Mouse (Mus musculus): ENCODE results near the gene Calm1. TPM values are rescaled to one million over a fixed set of nuclear protein-coding genes. Genes with fewer than 3 reads are reported as not detected.

Calm1 gene
- total and polyA plus RNA-seq, 3 experiments: 524 to 3,339 (median 602) TPM

DNA sequence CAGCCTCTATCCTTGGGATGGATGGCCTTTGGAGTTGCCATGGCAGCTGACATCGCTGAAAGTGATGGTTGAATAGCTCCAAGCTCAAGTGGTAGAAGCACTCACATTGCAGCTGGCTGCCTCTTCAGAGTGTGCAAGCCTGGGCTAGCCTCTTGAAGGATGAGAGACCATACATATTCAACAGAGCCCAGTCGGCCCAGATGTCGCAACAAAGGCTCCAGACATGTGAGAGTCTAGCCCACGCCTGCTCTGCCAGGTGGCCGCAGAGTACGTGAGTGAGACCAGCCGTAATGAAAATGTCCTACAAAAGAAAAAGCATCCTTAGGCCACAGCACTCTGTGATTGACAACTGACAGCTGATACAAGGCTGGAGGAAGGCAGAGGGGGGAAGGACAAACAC is 40.2 kb downstream of the Calm1 start:
- no peak for DNase-seq (ENCODE audit: low read depth, low spot score)
- peaks cover 0 to 2% of the 10 kb centered on the region in 2 experiments; a peak in 2 of 4 replicates for H3K27me3 ChIP-seq (ENCODE audit: control insufficient read depth in 1 of 2, insufficient read depth in 2 of 2, low read length in 2 of 2)
- no peak for TF ChIP-seq ZC3H11A (IDR thresholded peaks at IDR 0.05; ENCODE audit: low read depth, low read length)
- TF ChIP-seq USF1 (IDR thresholded peaks at IDR 0.05; ENCODE audit: low read depth, low read length): no peak
- no peak for TF ChIP-seq MEF2A (IDR thresholded peaks at IDR 0.05; ENCODE audit: extremely low read depth, insufficient replicate concordance, low read depth, low read length, poor library complexity, severe bottlenecking)
- no peak for TF ChIP-seq CHD2 (IDR thresholded peaks at IDR 0.05; ENCODE audit: low read length)
- TF ChIP-seq ETS1 (IDR thresholded peaks at IDR 0.05; ENCODE audit: low read depth, low read length): no peak
- no peak for TF ChIP-seq BHLHE40 (IDR thresholded peaks at IDR 0.05; ENCODE audit: borderline replicate concordance, low read depth, low read length)
- TF ChIP-seq RCOR1 (IDR thresholded peaks at IDR 0.05; ENCODE audit: low read depth, low read length): no peak
- no peak for TF ChIP-seq MYB (IDR thresholded peaks at IDR 0.05; ENCODE audit: low read depth, low read length)
- no peak for TF ChIP-seq UBTF (IDR thresholded peaks at IDR 0.05; ENCODE audit: borderline replicate concordance, insufficient read depth, low read depth, low read length)
- no peak for TF ChIP-seq CTCF (IDR thresholded peaks at IDR 0.05 in 2 of 3, conservative IDR thresholded peaks at IDR 0.05 in 1 of 3; ENCODE audit: control insufficient read depth in 1 of 3, insufficient read depth in 1 of 3, low read depth in 2 of 3, low read length in 3 of 3, poor library complexity in 1 of 3, severe bottlenecking in 1 of 3)
- no peak for TF ChIP-seq MYC (IDR thresholded peaks at IDR 0.05; ENCODE audit: low read depth, low read length)
- TF ChIP-seq SIN3A (IDR thresholded peaks at IDR 0.05; ENCODE audit: low read length): no peak
- no peak for TF ChIP-seq POLR2AphosphoS2 (IDR thresholded peaks at IDR 0.05; ENCODE audit: low read length)
- no peak for TF ChIP-seq TAL1 (IDR thresholded peaks at IDR 0.05; ENCODE audit: low read length)
- TF ChIP-seq EP300 (IDR thresholded peaks at IDR 0.05; ENCODE audit: low read depth in 1 of 2, low read length in 2 of 2): no peak
- TF ChIP-seq ZKSCAN1 (IDR thresholded peaks at IDR 0.05; ENCODE audit: low read depth, low read length): no peak
- TF ChIP-seq HCFC1 (IDR thresholded peaks at IDR 0.05; ENCODE audit: low read depth, low read length): no peak
- TF ChIP-seq MAZ (IDR thresholded peaks at IDR 0.05; ENCODE audit: low read depth, low read length): no peak
- no peak for TF ChIP-seq TCF12 (IDR thresholded peaks at IDR 0.05; ENCODE audit: low read depth, low read length)
- TF ChIP-seq KAT2A (conservative IDR thresholded peaks at IDR 0.05; ENCODE audit: low read depth, low read length): no peak

DNA sequence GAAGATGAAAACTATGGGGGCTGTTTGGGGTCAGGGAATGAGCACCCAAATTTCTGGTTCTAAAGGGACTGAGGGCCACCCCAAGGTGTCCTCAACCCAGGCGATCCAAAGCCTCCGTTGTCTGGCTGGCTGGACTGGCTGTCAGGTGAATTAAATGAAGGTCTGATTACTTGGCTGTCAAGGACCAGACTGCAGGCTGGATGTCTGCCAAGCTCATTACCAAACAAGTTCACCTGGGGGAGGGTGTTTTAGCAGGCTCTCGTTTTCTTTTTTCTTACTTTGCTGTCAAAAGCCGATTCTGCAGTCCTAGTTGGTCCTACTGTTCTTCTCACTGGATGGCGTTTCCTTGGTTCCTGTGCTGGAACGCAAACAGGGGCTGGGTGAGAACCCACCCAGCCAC is 40.6 kb downstream of the Calm1 start:
- no peaks in the 10 kb centered on the region for H3K79me2 ChIP-seq (ENCODE audit: control insufficient read depth, insufficient read depth, low read length, poor library complexity)
- H3K4me3 ChIP-seq (ENCODE audit: control insufficient read depth in 1 of 2, insufficient read depth in 1 of 2, low read depth in 2 of 2, low read length in 2 of 2): no peak overlapping the region
- H3K4me1 ChIP-seq (ENCODE audit: control insufficient read depth in 1 of 2, insufficient read depth in 2 of 2, low read length in 2 of 2): 0 out of 4 replicates have a peak, but pooled peaks cover 0 to 5% of the 10 kb centered on the region in 2 experiments
- H3K9me3 ChIP-seq (replicated peaks; ENCODE audit: insufficient read depth, low read length): no peaks in the 10 kb centered on the region
- no peak for DNase-seq (ENCODE audit: low read depth, low spot score)
- no peak overlapping the region for H3K27ac ChIP-seq (ENCODE audit: control insufficient read depth, low read depth, low read length)
- peaks cover 0 to 2% of the 10 kb centered on the region in 2 experiments; a peak in 2 of 4 replicates for H3K27me3 ChIP-seq (ENCODE audit: control insufficient read depth in 1 of 2, insufficient read depth in 2 of 2, low read length in 2 of 2)
- TF ChIP-seq ZNF384 (IDR thresholded peaks at IDR 0.05; ENCODE audit: low read depth, low read length) (no peak), NRF1 (IDR thresholded peaks at IDR 0.05; ENCODE audit: insufficient read depth, low read depth, low read length, poor library complexity, severe bottlenecking) (no peak), HCFC1 (IDR thresholded peaks at IDR 0.05; ENCODE audit: low read depth, low read length) (no peak), ZKSCAN1 (IDR thresholded peaks at IDR 0.05; ENCODE audit: low read depth, low read length) (no peak), E2F4 (IDR thresholded peaks at IDR 0.05; ENCODE audit: borderline replicate concordance, low read depth, low read length) (no peak), TBP (IDR thresholded peaks at IDR 0.05; ENCODE audit: low read depth, low read length) (no peak), MYB (IDR thresholded peaks at IDR 0.05; ENCODE audit: low read depth, low read length) (no peak), ETS1 (IDR thresholded peaks at IDR 0.05; ENCODE audit: low read depth, low read length) (no peak), SIN3A (IDR thresholded peaks at IDR 0.05; ENCODE audit: low read length) (no peak), UBTF (IDR thresholded peaks at IDR 0.05; ENCODE audit: borderline replicate concordance, insufficient read depth, low read depth, low read length) (no peak), MAFK (IDR thresholded peaks at IDR 0.05; ENCODE audit: borderline replicate concordance, low read depth, low read length) (no peak), ZC3H11A (IDR thresholded peaks at IDR 0.05; ENCODE audit: low read depth, low read length) (no peak), SMC3 (IDR thresholded peaks at IDR 0.05; ENCODE audit: low read depth, low read length) (no peak), NELFE (IDR thresholded peaks at IDR 0.05; ENCODE audit: low read depth, low read length) (no peak), USF1 (IDR thresholded peaks at IDR 0.05; ENCODE audit: low read depth, low read length) (no peak), MYC (IDR thresholded peaks at IDR 0.05; ENCODE audit: low read depth, low read length) (no peak), MEF2A (IDR thresholded peaks at IDR 0.05; ENCODE audit: extremely low read depth, insufficient replicate concordance, low read depth, low read length, poor library complexity, severe bottlenecking) (no peak), ZMIZ1 (IDR thresholded peaks at IDR 0.05; ENCODE audit: low read depth, low read length) (no peak), CTCF (IDR thresholded peaks at IDR 0.05 in 2 of 3, conservative IDR thresholded peaks at IDR 0.05 in 1 of 3; ENCODE audit: control insufficient read depth in 1 of 3, insufficient read depth in 1 of 3, low read depth in 2 of 3, low read length in 3 of 3, poor library complexity in 1 of 3, severe bottlenecking in 1 of 3) (no peak)
- H3K36me3 ChIP-seq (ENCODE audit: control insufficient read depth in 1 of 2, insufficient read depth in 2 of 2, low read length in 2 of 2): no peaks in the 10 kb centered on the region; a peak in 1 of 4 replicates
- no peak overlapping the region for H3K9ac ChIP-seq (ENCODE audit: control insufficient read depth, low read depth, low read length, poor library complexity, severe bottlenecking)

More for the DNA sequence above, 40.2 kb downstream of the Calm1 start:
- no peak overlapping the region for H3K27ac ChIP-seq (ENCODE audit: control insufficient read depth, low read depth, low read length)
- H3K9me3 ChIP-seq (replicated peaks; ENCODE audit: insufficient read depth, low read length): no peaks in the 10 kb centered on the region
- H3K36me3 ChIP-seq (ENCODE audit: control insufficient read depth in 1 of 2, insufficient read depth in 2 of 2, low read length in 2 of 2): no peaks in the 10 kb centered on the region; a peak in 1 of 4 replicates
- H3K9ac ChIP-seq (ENCODE audit: control insufficient read depth, low read depth, low read length, poor library complexity, severe bottlenecking): no peak overlapping the region
- no peak overlapping the region for H3K4me3 ChIP-seq (ENCODE audit: control insufficient read depth in 1 of 2, insufficient read depth in 1 of 2, low read depth in 2 of 2, low read length in 2 of 2)
- H3K4me1 ChIP-seq (ENCODE audit: control insufficient read depth in 1 of 2, insufficient read depth in 2 of 2, low read length in 2 of 2): 0 out of 4 replicates have a peak, but pooled peaks cover 0 to 5% of the 10 kb centered on the region in 2 experiments
- no peaks in the 10 kb centered on the region for H3K79me2 ChIP-seq (ENCODE audit: control insufficient read depth, insufficient read depth, low read length, poor library complexity)

Measured in MEL (cell line).